Mouse (Mus musculus): ENCODE results near the gene Pmpca.
A peak's percentile ranks its signal among the peaks of the same experiment; 100 is the strongest.

Pmpca gene

GRCm38 (mm10) chr2:26429851-26430250, 40.7 kb downstream of the Pmpca start:
- no peak for DNase-seq (ENCODE audit: low spot score in 2 of 2)

DNA sequence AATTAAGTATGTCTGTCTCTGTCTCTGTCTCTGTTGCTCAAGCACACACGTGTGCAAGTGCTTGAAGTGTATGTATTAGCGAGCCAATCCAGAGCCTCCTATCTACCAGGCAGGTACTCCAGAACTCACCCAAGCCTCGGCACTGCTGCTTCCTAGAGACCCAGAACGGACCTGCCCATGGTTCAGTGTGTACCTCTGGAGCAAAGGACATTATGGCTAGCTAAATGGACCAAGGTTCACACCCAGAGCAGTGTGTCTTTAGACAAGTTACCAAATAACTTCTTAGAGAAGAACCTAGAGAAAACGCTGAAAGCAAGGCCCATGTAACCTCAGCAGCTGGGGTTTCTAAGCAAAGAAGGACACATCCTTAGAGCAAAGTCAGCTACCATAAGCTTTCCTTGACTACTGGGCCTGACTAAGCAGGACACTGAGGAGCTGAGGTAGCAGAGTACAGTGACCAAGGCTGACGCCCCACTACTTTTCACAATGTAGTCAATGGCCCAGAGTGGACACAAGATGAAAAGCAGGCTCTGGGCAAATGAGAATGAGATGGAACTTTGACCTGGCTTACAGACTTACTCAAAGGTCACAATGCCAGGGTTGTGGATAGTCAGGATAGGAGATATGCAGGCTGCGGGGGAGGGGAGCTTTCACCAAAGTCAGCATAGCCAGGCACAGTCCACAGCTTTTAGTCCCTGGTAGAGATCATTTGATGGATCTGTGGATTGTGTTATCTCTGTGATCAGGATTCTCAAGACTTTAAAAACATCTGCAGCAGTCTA, 45.8 kb downstream of the Pmpca start:
- no peak for DNase-seq (ENCODE audit: low spot score in 2 of 2)

- DNase-seq (ENCODE audit: low spot score in 2 of 2), result no peak
Observed at GRCm38 (mm10) chr2:26437221-26437620, 48.1 kb downstream of the Pmpca start.

DNA sequence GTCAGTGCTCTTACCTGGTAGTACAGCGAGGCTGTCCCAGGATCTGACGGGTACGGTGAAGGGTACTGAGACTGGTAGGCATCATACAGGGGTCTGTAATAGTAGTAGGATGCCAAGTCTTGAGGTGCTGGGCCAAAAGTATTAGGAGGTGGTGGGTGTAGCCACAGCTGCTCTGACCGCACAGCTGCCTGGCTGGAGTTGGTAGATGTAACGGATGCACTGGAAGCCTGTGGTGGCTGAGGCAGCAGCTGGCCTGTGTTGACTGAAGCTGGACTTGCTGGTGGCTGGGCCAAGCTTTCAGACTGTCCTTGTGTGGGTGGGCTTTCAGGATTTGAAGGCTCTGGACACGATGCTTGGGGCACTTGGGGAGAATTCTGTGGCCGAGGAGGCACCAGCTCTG, 49.2 kb downstream of the Pmpca start:
- no peak for DNase-seq (ENCODE audit: low spot score in 2 of 2)

- DNase-seq (ENCODE audit: low spot score in 2 of 2), result no peak
Observed at GRCm38 (mm10) chr2:26439671-26440070, 50.5 kb downstream of the Pmpca start.

DNA sequence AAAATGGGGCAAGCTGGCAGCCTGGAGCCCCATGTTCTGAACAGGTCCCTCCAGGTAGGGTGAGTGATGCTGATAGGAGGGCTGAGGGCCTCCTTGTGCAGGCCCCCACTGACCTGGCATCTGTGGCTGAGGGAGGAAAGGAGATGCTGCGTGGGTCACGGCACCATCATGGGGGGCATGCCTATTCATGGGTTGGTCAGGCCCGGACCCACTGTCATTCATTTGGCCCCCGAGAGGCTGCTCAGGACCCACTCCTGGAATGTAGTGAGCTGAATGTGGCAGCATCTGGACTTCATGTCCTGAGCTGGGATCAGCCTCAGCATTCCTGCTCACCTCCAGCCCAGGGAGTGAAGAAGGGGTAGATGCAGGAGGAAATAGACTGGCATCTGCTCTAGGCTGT, 52.1 kb downstream of the Pmpca start:
- DNase-seq (ENCODE audit: low spot score in 2 of 2), result no peak

- no peak for DNase-seq (ENCODE audit: low spot score in 2 of 2)
Observed at GRCm38 (mm10) chr2:26441688-26442087, 52.5 kb downstream of the Pmpca start.

GRCm38 (mm10) chr2:26442843-26443242, 53.7 kb downstream of the Pmpca start:
- DNase-seq (ENCODE audit: low spot score in 2 of 2), result no peak

DNA sequence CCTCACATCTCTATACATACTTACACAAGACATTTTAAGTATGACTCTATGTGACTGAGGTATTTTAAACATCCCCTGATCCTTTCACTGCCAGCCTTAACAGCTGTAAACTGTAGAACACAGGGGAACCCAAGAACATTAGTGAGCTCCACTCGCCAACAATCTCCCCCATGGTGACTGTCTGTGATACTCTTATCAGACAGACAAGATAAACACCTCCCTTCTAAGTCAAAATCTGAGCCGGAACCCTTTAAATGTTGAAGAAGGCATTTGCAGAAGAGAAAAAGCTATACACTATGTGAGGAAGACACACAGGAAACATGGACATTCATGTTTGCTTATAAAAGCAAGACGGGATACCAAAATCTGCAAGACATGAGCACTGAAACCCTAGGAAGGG, 54.7 kb downstream of the Pmpca start:
- no peak for DNase-seq (ENCODE audit: low spot score in 2 of 2)

GRCm38 (mm10) chr2:26444368-26444767, 55.2 kb downstream of the Pmpca start:
- no peak for DNase-seq (ENCODE audit: low spot score in 2 of 2)

DNA sequence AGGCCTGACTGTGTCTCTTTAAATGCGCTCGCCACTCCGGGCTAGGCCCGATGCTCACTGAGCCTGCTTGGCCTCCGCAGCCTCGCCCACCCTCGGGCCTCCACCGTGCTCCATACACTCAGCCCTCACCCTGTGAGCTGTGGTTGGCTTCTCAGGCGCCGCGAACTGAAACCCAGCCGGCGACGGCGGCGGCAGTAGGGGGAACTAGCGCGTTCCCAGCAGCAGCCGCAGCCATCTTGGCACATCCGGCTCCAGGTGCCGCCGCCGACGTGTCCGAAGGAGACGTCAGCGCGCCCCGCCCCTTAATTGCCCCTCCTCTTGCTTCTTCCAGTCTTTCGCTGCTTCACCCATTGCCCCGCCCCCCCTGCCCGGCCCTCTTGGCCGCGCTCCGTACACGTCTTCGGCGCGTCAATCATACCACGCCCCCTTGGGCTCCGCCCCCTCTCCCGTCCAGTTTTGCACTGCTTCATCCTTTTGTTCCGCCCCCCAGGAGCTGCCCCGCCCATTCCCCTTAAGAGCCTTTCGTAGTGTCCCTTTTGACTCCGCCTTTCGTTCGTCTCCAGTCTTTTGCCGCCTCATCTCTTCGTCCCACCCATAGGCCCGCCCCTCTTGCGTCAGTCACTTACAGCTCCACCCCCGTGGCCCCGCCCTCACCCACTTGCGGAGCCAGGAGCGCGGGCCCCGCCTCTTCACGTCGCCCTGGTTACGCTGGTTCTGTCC, 56.0 kb downstream of the Pmpca start, which contains the start of gene Sec16a:
Gene Sec16a (minus strand): TSS at position 271 of the 720 bp plus-strand sequence.
- peak; percentile 100 for DNase-seq (ENCODE audit: low spot score in 2 of 2)

DNA sequence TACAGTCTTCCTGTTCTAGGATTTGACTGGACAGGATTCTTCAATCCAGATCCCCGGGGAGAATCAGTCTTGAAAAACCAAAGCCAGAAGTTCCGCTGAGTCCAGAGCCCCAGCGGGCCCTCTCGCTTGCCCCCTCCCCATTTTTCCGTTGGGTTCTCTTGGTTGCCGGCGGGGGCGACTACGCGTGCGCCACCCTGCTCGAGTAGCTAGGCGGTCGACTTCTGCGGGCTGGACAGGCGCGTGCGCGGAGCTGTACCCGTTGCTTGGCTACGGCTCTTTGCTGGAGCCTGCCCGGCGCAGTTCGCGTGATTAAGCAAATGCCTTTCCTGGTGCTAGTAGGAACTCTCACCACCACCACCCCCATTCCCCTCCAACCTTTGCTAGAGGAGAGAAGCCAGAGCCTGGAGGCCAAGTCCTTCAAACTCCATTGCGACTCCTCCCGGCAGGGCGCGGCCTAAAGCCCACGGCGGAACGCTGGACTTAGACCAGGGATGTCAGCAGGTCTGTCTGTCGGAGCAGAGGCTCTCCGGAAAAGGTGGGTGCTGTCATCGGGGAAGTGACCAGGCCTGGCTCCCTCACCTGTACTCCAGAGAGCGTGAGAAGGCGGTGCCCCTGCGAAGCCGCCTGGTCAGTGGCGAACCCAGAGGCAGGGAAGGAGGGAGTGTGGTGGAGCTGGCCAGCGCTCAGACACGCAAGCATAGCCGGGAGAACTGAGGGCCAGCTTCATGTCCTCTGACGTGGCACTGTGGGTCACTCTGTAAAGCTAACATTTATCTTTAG, 56.7 kb downstream of the Pmpca start:
- peak; percentile 93 to 95 for DNase-seq (ENCODE audit: low spot score in 2 of 2)

- DNase-seq (ENCODE audit: low spot score in 2 of 2), result no peak
Observed at GRCm38 (mm10) chr2:26446671-26447070, 57.5 kb downstream of the Pmpca start.
